Mouse (Mus musculus) liver, adult 2 months (tissue): ENCODE measurements around the gene Diexf. TPM values are rescaled to one million over a fixed set of nuclear protein-coding genes. Genes with fewer than 3 reads are reported as not detected.

Experiments used
- DNase-seq: peaks from one replicate; pipeline ENCODE4 v3.0.0-alpha.2; 2011; ENCODE audit warnings: low read depth, low spot score; ENCODE audit errors: extremely low read depth
- H3K27ac ChIP-seq: fragments of 200-500 bp; replicated peaks from 2 replicates; pipeline ENCODE4 v1.5.1; 2012; ENCODE audit warnings: low read depth, mild to moderate bottlenecking, control low read depth, inconsistent platforms, low read length; ENCODE audit not compliant: insufficient read depth
- H3K27me3 ChIP-seq: fragments of 200-500 bp; 2 replicates; pipeline ENCODE4 v1.6.1; 2012; ENCODE audit warnings: mild to moderate bottlenecking, moderate library complexity, low read length, inconsistent platforms; ENCODE audit not compliant: control insufficient read depth, insufficient read depth
- H3K36me3 ChIP-seq: fragments of 200-500 bp; 2 replicates; pipeline ENCODE4 v1.6.1; 2012; ENCODE audit warnings: low read length, inconsistent platforms; ENCODE audit not compliant: control insufficient read depth, insufficient read depth
- H3K4me1 ChIP-seq: fragments of 200-500 bp; 2 replicates; pipeline ENCODE4 v1.6.1; 2011; ENCODE audit warnings: low read length; ENCODE audit not compliant: control insufficient read depth, insufficient read depth
- H3K4me3 ChIP-seq: fragments of 200-500 bp; 2 replicates; pipeline ENCODE4 v1.5.1; 2011; ENCODE audit warnings: low read depth, mild to moderate bottlenecking, control low read depth, low read length, moderate library complexity; ENCODE audit not compliant: insufficient read depth
- H3K79me2 ChIP-seq: fragments of 200-500 bp; 2 replicates; pipeline ENCODE4 v1.6.1; 2012; ENCODE audit warnings: inconsistent platforms, mild to moderate bottlenecking, low read length, moderate library complexity; ENCODE audit not compliant: control insufficient read depth, insufficient read depth
- H3K9ac ChIP-seq: fragments of 200-500 bp; 2 replicates; pipeline ENCODE4 v1.6.1; 2012; ENCODE audit warnings: low read depth, mild to moderate bottlenecking, control low read depth, inconsistent platforms, low read length
- CTCF ChIP-seq: fragments of 200-500 bp; IDR thresholded peaks from 2 replicates; pipeline ENCODE4 v1.5.1; 2011; ENCODE audit warnings: low read depth, low read length, control low read depth
- POLR2A ChIP-seq: fragments of 200-500 bp; IDR thresholded peaks from 2 replicates; pipeline ENCODE4 v1.6.1; 2011; ENCODE audit warnings: low read length, control low read depth; ENCODE audit not compliant: insufficient read depth; ENCODE audit errors: extremely low read depth
- WGBS: fragments of 180-500 bp; shearing (Covaris S2); methylation state at CpG from one replicate; pipeline ENCODE4 v1.1.7; 2018; 5-methylcytosine and 5-hydroxymethylcytosine counted together
- polyA plus RNA-seq: library from polyadenylated mRNA; depleted of rRNA; stranded (reverse); fragments of >200 nt; gene quantifications from 2 replicates; pipeline ENCODE4 v1.2.3, GENCODE M21; 2012; rRNA removed
- total RNA-seq: library from RNA; depleted of rRNA; stranded (reverse); fragments of >200 nt; gene quantifications from 2 replicates; pipeline ENCODE4 v1.2.3, GENCODE M21; 2014; rRNA removed

The Diexf gene
- 5.2 and 6.2 TPM in 2 replicates for total RNA-seq
- polyA plus RNA-seq = 8.0 and 11.0 TPM in 2 replicates

DNA sequence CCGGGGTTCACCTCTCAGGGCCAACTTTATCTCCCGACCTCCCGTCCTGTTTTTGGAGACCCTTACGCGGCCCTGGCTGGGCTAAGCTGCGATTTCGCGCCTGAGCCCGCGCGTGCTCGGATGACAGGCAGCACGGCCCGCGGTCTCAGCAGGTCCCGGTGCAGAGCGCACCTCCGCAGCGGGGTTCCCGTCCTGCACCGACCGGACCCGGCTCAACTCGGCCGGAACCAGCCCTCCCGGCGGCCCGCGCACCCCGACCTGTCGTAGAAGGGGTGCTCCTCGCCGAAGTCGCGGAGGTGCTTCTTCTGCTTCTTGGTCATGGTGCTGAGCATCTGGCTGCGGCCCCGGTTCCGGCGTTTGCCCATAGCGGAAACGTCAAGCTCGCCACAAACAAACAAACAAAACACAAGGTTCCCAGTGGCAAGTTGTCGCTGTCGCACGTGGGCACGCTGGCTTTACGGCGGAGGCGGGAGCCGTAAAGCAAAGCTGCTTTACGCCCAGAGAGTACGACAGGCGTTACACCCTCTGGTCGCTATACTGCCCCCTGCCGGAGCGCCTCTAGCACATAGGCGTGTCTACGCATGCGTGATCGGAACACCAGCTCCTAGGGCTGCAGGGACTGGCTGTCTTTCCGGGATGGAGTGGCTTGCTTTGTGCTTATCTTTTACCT lies at the start of gene Diexf:
Gene Diexf, minus strand, starts transcription at position 487 of the 670 bp plus-strand sequence.
- no peaks in the 10 kb centered on the region for H3K27me3 ChIP-seq
- peak; percentile 93 for DNase-seq
- peak within 1 kb of the TSS; percentile 70 for H3K27ac ChIP-seq
- TF ChIP-seq POLR2A (peak; percentile 55; the same call in 1 of the 2 replicates), CTCF (peak; percentile 98)
- H3K4me1 ChIP-seq = peaks cover 3% of the 10 kb centered on the region; the same call in 1 of the 2 replicates
- whole genome bisulfite sequencing = under 1% methylated on average over 61 of the region's 61 CpGs
- H3K36me3 ChIP-seq = peaks cover 2% of the 10 kb centered on the region; the same call in 1 of the 2 replicates
- H3K79me2 ChIP-seq = peaks cover 3% of the 10 kb centered on the region; the same call in 1 of the 2 replicates
- H3K9ac ChIP-seq = peak within 1 kb of the TSS; percentile 89
- peak within 1 kb of the TSS; percentile 74 for H3K4me3 ChIP-seq

DNA sequence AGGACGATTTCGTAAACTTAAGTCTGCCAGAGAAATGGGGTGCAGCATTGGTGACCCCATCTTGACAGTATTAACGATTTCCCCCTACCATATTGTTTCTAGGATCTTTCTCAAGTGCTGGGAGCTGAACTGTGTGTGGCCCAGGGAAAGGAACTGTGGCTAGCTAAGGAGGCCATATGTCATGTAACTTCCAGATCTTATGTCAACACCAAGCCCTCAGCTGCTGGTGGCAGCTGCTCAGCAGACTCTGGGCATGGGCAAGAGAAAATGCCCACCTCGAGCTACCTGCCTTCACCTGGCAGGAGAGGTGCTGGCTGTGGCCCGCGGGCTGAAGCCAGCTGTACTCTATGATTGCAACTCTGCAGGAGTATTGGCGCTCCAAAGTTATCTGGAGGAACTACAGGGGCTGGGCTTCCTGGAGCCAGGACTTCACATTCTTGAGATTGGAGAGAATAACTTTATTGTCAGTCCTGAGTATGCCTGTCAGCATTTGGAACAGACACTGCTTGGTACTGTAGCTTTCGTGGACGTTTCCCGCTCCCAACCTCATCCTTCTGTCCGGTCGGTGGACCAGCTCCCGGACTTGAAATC lies 44.2 kb upstream of the Diexf start:
- Histone ChIP-seq H3K79me2 (peaks cover 4% of the 10 kb centered on the region; the same call in 1 of the 2 replicates), H3K4me1 (peaks cover 26% of the 10 kb centered on the region), H3K27me3 (no peaks in the 10 kb centered on the region), H3K9ac (peak overlapping the region; percentile 84), H3K27ac (peak overlapping the region; percentile 87), H3K36me3 (peaks cover 11% of the 10 kb centered on the region), H3K4me3 (peak overlapping the region; percentile 69)
- DNase-seq = no peak
- 63% methylated on average over 13 of the region's 13 CpGs for WGBS
- TF ChIP-seq POLR2A (no peak), CTCF (no peak)

DNA sequence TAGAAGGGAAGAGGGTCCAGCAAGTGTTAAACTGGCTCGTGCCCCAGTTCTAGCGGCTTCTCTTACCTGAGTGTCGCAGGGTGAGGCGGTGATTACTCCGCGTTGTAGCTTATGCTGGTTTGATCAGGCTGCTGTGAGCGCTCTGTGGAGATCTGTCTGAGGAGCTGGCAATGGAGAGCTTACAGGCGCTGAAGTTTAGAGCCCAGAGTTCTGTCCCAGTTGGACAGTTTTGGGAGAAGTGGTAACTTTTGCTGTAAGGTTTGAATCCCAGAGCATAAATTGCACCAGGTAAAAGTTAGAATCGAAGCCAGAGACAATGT lies 43.7 kb upstream of the Diexf start:
- H3K9ac ChIP-seq = peak overlapping the region; percentile 84
- H3K36me3 ChIP-seq = peaks cover 16% of the 10 kb centered on the region
- no peak for DNase-seq
- peak overlapping the region; percentile 69 for H3K4me3 ChIP-seq
- WGBS = 8% methylated on average over 9 of the region's 9 CpGs
- no peaks in the 10 kb centered on the region for H3K27me3 ChIP-seq
- H3K79me2 ChIP-seq = peaks cover 4% of the 10 kb centered on the region; the same call in 1 of the 2 replicates
- TF ChIP-seq POLR2A (no peak), CTCF (no peak)
- peak overlapping the region; percentile 87 for H3K27ac ChIP-seq
- peaks cover 26% of the 10 kb centered on the region for H3K4me1 ChIP-seq

DNA sequence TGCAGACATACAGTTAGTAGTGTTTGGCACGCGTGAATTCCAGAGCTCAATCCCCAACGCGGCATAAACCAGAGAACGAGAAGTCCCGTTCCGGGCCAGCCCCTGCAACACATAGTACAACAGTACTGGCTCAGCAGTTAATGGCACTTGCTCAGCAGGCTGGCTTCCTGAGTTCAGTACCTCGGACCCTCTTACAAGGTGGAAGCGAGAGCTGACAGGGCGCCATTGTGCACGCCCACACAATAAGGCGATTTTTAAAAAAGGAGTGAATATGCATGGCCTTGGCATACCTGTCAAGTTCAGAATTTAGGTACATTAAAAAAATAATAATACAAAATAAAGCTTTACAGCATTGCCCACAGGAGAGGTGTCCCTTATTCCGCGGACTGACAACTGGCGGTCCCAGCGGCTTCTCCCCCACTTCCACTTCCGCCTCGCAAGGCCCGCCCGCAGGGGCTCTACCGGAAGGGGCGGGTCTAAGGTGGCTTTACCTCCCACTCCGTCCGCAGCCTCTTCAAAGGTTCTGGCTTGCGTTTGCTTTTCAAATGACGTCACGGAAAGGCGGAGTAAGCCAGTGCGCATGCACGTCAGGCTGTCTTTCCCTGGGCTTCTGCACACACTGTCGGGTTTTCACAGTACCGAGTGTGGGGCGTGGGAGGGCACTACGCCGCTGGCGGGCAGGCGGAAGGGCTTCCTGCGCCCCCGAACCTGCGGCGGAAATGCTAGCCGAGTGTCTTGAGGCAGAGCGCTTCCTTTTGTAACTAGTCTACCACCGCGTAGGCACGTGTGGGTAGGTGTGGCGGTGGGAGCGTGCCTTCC lies 43.1 kb upstream of the Diexf start:
- under 1% methylated on average over 48 of the region's 48 CpGs for WGBS
- Histone ChIP-seq H3K79me2 (peaks cover 4% of the 10 kb centered on the region; the same call in 1 of the 2 replicates), H3K4me1 (peaks cover 25% of the 10 kb centered on the region), H3K36me3 (peaks cover 20% of the 10 kb centered on the region), H3K4me3 (peak overlapping the region; percentile 69), H3K9ac (peak overlapping the region; percentile 84), H3K27ac (peak overlapping the region; percentile 87), H3K27me3 (no peaks in the 10 kb centered on the region)
- peak; percentile 98 for DNase-seq
- peak; percentile 92 for TF ChIP-seq POLR2A
- no peak for TF ChIP-seq CTCF

DNA sequence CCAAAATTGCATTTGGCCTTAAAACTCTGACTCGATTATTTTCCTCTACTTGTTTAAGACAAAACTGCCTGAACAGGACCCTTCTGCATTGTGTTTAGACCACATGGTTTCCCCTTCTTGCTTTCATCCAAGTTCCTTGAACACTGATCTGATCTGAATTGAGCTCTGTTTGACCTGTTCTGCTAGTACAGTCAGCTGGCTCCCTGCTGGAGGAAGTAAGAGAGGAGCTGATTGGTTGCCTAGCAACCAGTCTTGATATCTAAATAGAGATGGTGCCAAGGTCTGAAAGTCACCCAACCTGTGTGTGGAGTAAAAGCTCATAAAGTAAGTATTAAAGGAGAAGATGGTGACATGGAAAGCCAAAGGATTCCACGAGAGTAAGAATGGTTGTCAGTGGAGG lies 39.8 kb upstream of the Diexf start:
- DNase-seq = peak; percentile 88

More for the DNA sequence above, 39.8 kb upstream of the Diexf start:
- Histone ChIP-seq H3K27me3 (no peaks in the 10 kb centered on the region), H3K4me1 (peaks cover 20% of the 10 kb centered on the region), H3K9ac (no peak overlapping the region), H3K79me2 (peaks cover 4% of the 10 kb centered on the region; the same call in 1 of the 2 replicates), H3K4me3 (no peak overlapping the region), H3K36me3 (peaks cover 48% of the 10 kb centered on the region), H3K27ac (no peak overlapping the region)
- WGBS = 16% methylated on average over 2 of the region's 2 CpGs
- TF ChIP-seq CTCF = no peak
- TF ChIP-seq POLR2A = no peak
